9 mouse cellular contexts compared by ENCODE assay signal in genomic region chr5:149526467-149526951, GRCm38 (mm10). TPM values are rescaled to one million over a fixed set of nuclear protein-coding genes. Genes with fewer than 3 reads are reported as not detected.
DNase-seq lines count a peak whose midpoint lies in the region; ATAC-seq lines count a peak whose summit lies in the region.
"Had no signal": no experiment of that assay in that cellular context is flagged by ENCODE, and none has a peak within 500 bp of the region (broad histone marks: within the 10 kb centered on the region; RNA-seq: fewer than 3 reads in every experiment).

No protein-coding gene starts in this region.

- H3K27me3 ChIP-seq in forebrain, embryonic 11.5 days (ENCODE audit: control insufficient read depth, insufficient read depth, low read length), result no peaks in the 10 kb centered on the region

- peaks cover 23% of the 10 kb centered on the region for H3K4me1 ChIP-seq in forebrain, embryonic 11.5 days (replicated peaks; ENCODE audit: control insufficient read depth, insufficient read depth, low read length)

- H3K27ac ChIP-seq in forebrain, embryonic 11.5 days (ENCODE audit: low read depth, low read length), result peak overlapping the region; percentile 37
- H3K27ac ChIP-seq: limb, embryonic 13.5 days had no signal

- intact Hi-C loops in left cerebral cortex, postnatal 10 days (cut with DNase I), result loop anchor here (10.0 kb wide), 1 partner anchor 722 kb away; no protein-coding TSS in a partner anchor
- intact Hi-C loops in heart, postnatal 25 days (cut with DNase I), result loop anchor here (5.0 kb wide), 1 partner anchor 151 kb away; the partner anchor contains the start of gene B3glct

- DNase-seq in left cerebral cortex, postnatal 10 days (ENCODE audit: extremely low spot score in 1 of 2, low spot score in 2 of 2), result peak; percentile 25 to 49
- no peak for DNase-seq in left cerebral cortex, adult 11 months (ENCODE audit: low spot score)
- DNase-seq in MN1 (ENCODE audit: low spot score), result peak; percentile 38
- DNase-seq in forebrain, embryonic 11.5 days (ENCODE audit: low spot score), result peak; percentile 46
- peak; percentile 27 for DNase-seq in heart, postnatal 25 days (ENCODE audit: low spot score)
- DNase-seq in kidney, postnatal 36 days, result peak; percentile 51 to 60
- DNase-seq in naive thymus-derived CD4-positive, alpha-beta T cell, adult 2 months (ENCODE audit: low read depth), result peak; percentile 88

- no peaks in the 10 kb centered on the region for H3K9me3 ChIP-seq in forebrain, embryonic 11.5 days (ENCODE audit: control insufficient read depth, low read length)
- H3K9me3 ChIP-seq: limb, embryonic 13.5 days had no signal

- no peaks in the 10 kb centered on the region for H3K36me3 ChIP-seq in forebrain, embryonic 11.5 days (ENCODE audit: control insufficient read depth, insufficient read depth, low read length)
- H3K36me3 ChIP-seq: limb, embryonic 13.5 days had no signal

- 57% methylated on average over 10 of the region's 10 CpGs for WGBS in forebrain, embryonic 11.5 days

- H3K9ac ChIP-seq in forebrain, embryonic 11.5 days (ENCODE audit: low read length), result no peak overlapping the region
- H3K9ac ChIP-seq: limb, embryonic 13.5 days had no signal

- H3K4me2 ChIP-seq in forebrain, embryonic 11.5 days (ENCODE audit: low read depth, low read length, severe bottlenecking), result no peak overlapping the region
- H3K4me2 ChIP-seq: limb, embryonic 13.5 days had no signal

- ATAC-seq in forebrain, embryonic 11.5 days (replicated peaks; ENCODE audit: low FRiP score), result no peak
- ATAC-seq in erythroblast, adult 5-6 weeks (replicated peaks; ENCODE audit: low FRiP score, poor library complexity, severe bottlenecking), result no peak

- H3K4me3 ChIP-seq in forebrain, embryonic 11.5 days (ENCODE audit: low read depth, low read length), result no peak overlapping the region
- H3K4me3 ChIP-seq: limb, embryonic 13.5 days had no signal

RNA-seq across cellular contexts. Expression of gene Wdr95, which starts 2.0 kb away (rescaled TPM):
- total RNA-seq in left cerebral cortex, postnatal 10 days (2021), result 1 to 10 TPM; 1.1 to 1.4 TPM
- 0.24 and 0.73 TPM in 2 replicates for polyA plus RNA-seq in forebrain, embryonic 11.5 days (2014; fragmentation: Nextera tagmentation; extraction: Ambion mirVana)
- total RNA-seq in heart, postnatal 25 days (2021), result not detected
- total RNA-seq in erythroblast, adult 5-6 weeks (2015; ENCODE audit: low replicate concordance), result not detected in 2 replicates
- total RNA-seq in erythroblast, adult 5-6 weeks (2017; ENCODE audit: low replicate concordance), result not detected in 2 replicates
